Mouse (Mus musculus): ENCODE measurements at regions not wholly inside any gene's neighbourhood (a gene's known extent, or its start where the extent isn't known, plus 50 kb on each side); places are given as distances from the start of the nearest gene placed in this dataset.

GRCm38 (mm10) chr4:10041301-10042093 lies 832.8 kb upstream of the 2610301B20Rik start:
- TF ChIP-seq POLR2A (IDR thresholded peaks at IDR 0.05; ENCODE audit: low read depth, low read length) (no peak), CTCF (IDR thresholded peaks at IDR 0.05; ENCODE audit: extremely low read depth, insufficient read length, insufficient replicate concordance, low read depth, low read length) (no peak)
